Mouse (Mus musculus) heart, embryonic 10.5 days (tissue): ENCODE results near the gene Lyg2. TPM values are rescaled to one million over a fixed set of nuclear protein-coding genes. Genes with fewer than 3 reads are reported as not detected.

Source experiments
- polyA plus RNA-seq: library from polyadenylated mRNA; unstranded; fragments of >200 nt; fragmentation: Nextera tagmentation; extraction: Ambion mirVana; gene quantifications from 2 replicates; pipeline ENCODE4 v1.2.1, GENCODE M21; 2016

Gene Lyg2
- polyA plus RNA-seq, 1 experiment from 2014 or later, result not detected

Other genes starting within 250 kb of the Lyg2 start
- 2.5 and 3.4 TPM in 2 replicates for gene 2010300C02Rik, start 196.4 kb downstream of the Lyg2 start, polyA plus RNA-seq
- gene Tsga10, start 50.1 kb downstream of the Lyg2 start, polyA plus RNA-seq, result 4.1 and 4.6 TPM in 2 replicates
- gene Lipt1, start 44.8 kb downstream of the Lyg2 start, polyA plus RNA-seq, result 8.2 and 8.7 TPM in 2 replicates
- 11.8 and 19.7 TPM in 2 replicates for gene Mitd1, start 26.1 kb downstream of the Lyg2 start, polyA plus RNA-seq
- gene Mrpl30, start 26.0 kb downstream of the Lyg2 start, polyA plus RNA-seq, result 245 and 262 TPM in 2 replicates
- gene Lyg1, start 41.3 kb upstream of the Lyg2 start, polyA plus RNA-seq, result not detected in 2 replicates
- 120 and 143 TPM in 2 replicates for gene Txndc9, start 81.4 kb upstream of the Lyg2 start, polyA plus RNA-seq
- gene Eif5b, start 81.5 kb upstream of the Lyg2 start, polyA plus RNA-seq, result 21.6 and 29.5 TPM in 2 replicates
- 27.9 and 32.2 TPM in 2 replicates for gene Rev1, start 213.3 kb upstream of the Lyg2 start, polyA plus RNA-seq